Mouse (Mus musculus): ENCODE measurements around the gene Nup37. TPM values are rescaled to one million over a fixed set of nuclear protein-coding genes. Genes with fewer than 3 reads are reported as not detected.

Gene Nup37
- polyA plus RNA-seq (2015; fragmentation: Nextera tagmentation; extraction: Ambion mirVana): 24.3 and 26.2 TPM in 2 replicates

GRCm38 (mm10) chr10:88146707-88147477, at the start of gene Nup37, which contains the start of gene Parpbp:
Nup37 (plus strand) TSS chr10:88146992.
Parpbp (minus strand) TSS chr10:88146941.

GRCm38 (mm10) chr10:88200951-88201638, 54.3 kb downstream of the Nup37 start, which contains the start of gene Washc3:
Washc3 (plus strand) TSS chr10:88201093.

Other genes starting within 250 kb of the Nup37 start
- not detected in 2 replicates for gene Pmch, start 55.9 kb upstream of the Nup37 start, polyA plus RNA-seq (2015; fragmentation: Nextera tagmentation; extraction: Ambion mirVana)
- gene Parpbp, start 51 bp upstream of the Nup37 start, polyA plus RNA-seq (2015; fragmentation: Nextera tagmentation; extraction: Ambion mirVana): 1.5 and 1.8 TPM in 2 replicates
- 74.1 and 74.3 TPM in 2 replicates for gene Washc3, start 54.1 kb downstream of the Nup37 start, polyA plus RNA-seq (2015; fragmentation: Nextera tagmentation; extraction: Ambion mirVana)
- 2.7 and 16.0 TPM in 2 replicates for gene Dram1, start 232.1 kb downstream of the Nup37 start, polyA plus RNA-seq (2015; fragmentation: Nextera tagmentation; extraction: Ambion mirVana)
- 2.0 and 4.2 TPM in 2 replicates for gene Gnptab, start 232.1 kb downstream of the Nup37 start, polyA plus RNA-seq (2015; fragmentation: Nextera tagmentation; extraction: Ambion mirVana)

Data from skeletal muscle tissue, postnatal 0 days (tissue).